Mouse (Mus musculus): ENCODE results near the gene Gab1.
"Not testable (repeated sequence)": the region's sequence is repeated elsewhere in the genome, so short reads cannot be mapped to it uniquely, and the experiment has no call there.

The Gab1 gene

GRCm38 (mm10) chr8:80792214-80792613, 88.1 kb downstream of the Gab1 start:
- in situ Hi-C loops (cut with MboI; ENCODE audit: low pct_unique_long_range_greater_than_20kb in 1 of 2, low sequenced_read_pairs in 2 of 2, unreplicated experiment in 1 of 2): no loop called here

- in situ Hi-C loops (cut with MboI; ENCODE audit: low pct_unique_long_range_greater_than_20kb in 1 of 2, low sequenced_read_pairs in 2 of 2, unreplicated experiment in 1 of 2): no loop called here
These were observed 91.0 kb downstream of the Gab1 start for GRCm38 (mm10) chr8:80789324-80789723.

- in situ Hi-C loops (cut with MboI; ENCODE audit: low pct_unique_long_range_greater_than_20kb in 1 of 2, low sequenced_read_pairs in 2 of 2, unreplicated experiment in 1 of 2): no loop called here
These were observed 95.8 kb downstream of the Gab1 start for GRCm38 (mm10) chr8:80784559-80784958.

- in situ Hi-C loops (cut with MboI; ENCODE audit: low pct_unique_long_range_greater_than_20kb in 1 of 2, low sequenced_read_pairs in 2 of 2, unreplicated experiment in 1 of 2): no loop called here
These were observed 97.0 kb downstream of the Gab1 start for GRCm38 (mm10) chr8:80783271-80783670.

GRCm38 (mm10) chr8:80781338-80781737, 99.0 kb downstream of the Gab1 start:
- in situ Hi-C loops (cut with MboI; ENCODE audit: low pct_unique_long_range_greater_than_20kb in 1 of 2, low sequenced_read_pairs in 2 of 2, unreplicated experiment in 1 of 2): no loop called here

GRCm38 (mm10) chr8:80780271-80780670, 100.0 kb downstream of the Gab1 start:
- in situ Hi-C loops (cut with MboI; ENCODE audit: low pct_unique_long_range_greater_than_20kb in 1 of 2, low sequenced_read_pairs in 2 of 2, unreplicated experiment in 1 of 2): no loop called here

GRCm38 (mm10) chr8:80776436-80776835, 103.9 kb downstream of the Gab1 start:
- in situ Hi-C loops (cut with MboI; ENCODE audit: low pct_unique_long_range_greater_than_20kb in 1 of 2, low sequenced_read_pairs in 2 of 2, unreplicated experiment in 1 of 2): no loop called here

- in situ Hi-C loops (cut with MboI; ENCODE audit: low pct_unique_long_range_greater_than_20kb in 1 of 2, low sequenced_read_pairs in 2 of 2, unreplicated experiment in 1 of 2): loop anchor here in 1 of 2 experiments (25.0 kb wide), 1 partner anchor 214 kb away; no protein-coding TSS in a partner anchor
These were observed 107.4 kb downstream of the Gab1 start for GRCm38 (mm10) chr8:80772732-80773460.

GRCm38 (mm10) chr8:80768451-80768850, 111.9 kb downstream of the Gab1 start:
- in situ Hi-C loops (cut with MboI; ENCODE audit: low pct_unique_long_range_greater_than_20kb in 1 of 2, low sequenced_read_pairs in 2 of 2, unreplicated experiment in 1 of 2): loop anchor here in 1 of 2 experiments (25.0 kb wide), 1 partner anchor 219 kb away; no protein-coding TSS in a partner anchor

- in situ Hi-C loops (cut with MboI; ENCODE audit: low pct_unique_long_range_greater_than_20kb in 1 of 2, low sequenced_read_pairs in 2 of 2, unreplicated experiment in 1 of 2): loop anchor here in 1 of 2 experiments (25.0 kb wide), 1 partner anchor 234 kb away; no protein-coding TSS in a partner anchor
These were observed 127.2 kb downstream of the Gab1 start for GRCm38 (mm10) chr8:80753017-80753715.

GRCm38 (mm10) chr8:80752429-80752828, 127.9 kb downstream of the Gab1 start:
- in situ Hi-C loops (cut with MboI; ENCODE audit: low pct_unique_long_range_greater_than_20kb in 1 of 2, low sequenced_read_pairs in 2 of 2, unreplicated experiment in 1 of 2): loop anchor here in 1 of 2 experiments (25.0 kb wide), 1 partner anchor 235 kb away; no protein-coding TSS in a partner anchor

- in situ Hi-C loops (cut with MboI; ENCODE audit: low pct_unique_long_range_greater_than_20kb in 1 of 2, low sequenced_read_pairs in 2 of 2, unreplicated experiment in 1 of 2): no loop called here
These were observed 131.2 kb downstream of the Gab1 start for GRCm38 (mm10) chr8:80749091-80749490.

GRCm38 (mm10) chr8:80739932-80740331, 140.4 kb downstream of the Gab1 start:
- in situ Hi-C loops (cut with MboI; ENCODE audit: low pct_unique_long_range_greater_than_20kb in 1 of 2, low sequenced_read_pairs in 2 of 2, unreplicated experiment in 1 of 2): no loop called here

- in situ Hi-C loops (cut with MboI; ENCODE audit: low pct_unique_long_range_greater_than_20kb in 1 of 2, low sequenced_read_pairs in 2 of 2, unreplicated experiment in 1 of 2): not testable (repeated sequence)
These were observed 141.0 kb downstream of the Gab1 start, which contains the start of gene Smarca5 for GRCm38 (mm10) chr8:80739155-80739924. Gene Smarca5, minus strand, starts transcription at chr8:80739497.

- in situ Hi-C loops (cut with MboI; ENCODE audit: low pct_unique_long_range_greater_than_20kb in 1 of 2, low sequenced_read_pairs in 2 of 2, unreplicated experiment in 1 of 2): no loop called here
These were observed 141.7 kb downstream of the Gab1 start for GRCm38 (mm10) chr8:80738388-80739154.

- in situ Hi-C loops (cut with MboI; ENCODE audit: low pct_unique_long_range_greater_than_20kb in 1 of 2, low sequenced_read_pairs in 2 of 2, unreplicated experiment in 1 of 2): no loop called here
These were observed 142.3 kb downstream of the Gab1 start for GRCm38 (mm10) chr8:80738046-80738387.

GRCm38 (mm10) chr8:80732326-80732725, 148.0 kb downstream of the Gab1 start:
- in situ Hi-C loops (cut with MboI; ENCODE audit: low pct_unique_long_range_greater_than_20kb in 1 of 2, low sequenced_read_pairs in 2 of 2, unreplicated experiment in 1 of 2): no loop called here

GRCm38 (mm10) chr8:80714461-80714860, 165.9 kb downstream of the Gab1 start:
- in situ Hi-C loops (cut with MboI; ENCODE audit: low pct_unique_long_range_greater_than_20kb in 1 of 2, low sequenced_read_pairs in 2 of 2, unreplicated experiment in 1 of 2): no loop called here
